Mouse (Mus musculus) lung, postnatal 0 days (tissue): ENCODE data around the gene Gm21497.
"Not testable (repeated sequence)": the region's sequence is repeated elsewhere in the genome, so short reads cannot be mapped to it uniquely, and the experiment has no call there.

Experiments
- CTCF ChIP-seq: IDR thresholded peaks from 2 replicates; pipeline ENCODE4 v1.5.1; 2016; ENCODE audit warnings: antibody characterized with exemption, mild to moderate bottlenecking
- EP300 ChIP-seq: IDR thresholded peaks from 2 replicates; pipeline ENCODE4 v1.6.1; 2016; ENCODE audit warnings: antibody characterized with exemption, mild to moderate bottlenecking, control low read depth

DNA sequence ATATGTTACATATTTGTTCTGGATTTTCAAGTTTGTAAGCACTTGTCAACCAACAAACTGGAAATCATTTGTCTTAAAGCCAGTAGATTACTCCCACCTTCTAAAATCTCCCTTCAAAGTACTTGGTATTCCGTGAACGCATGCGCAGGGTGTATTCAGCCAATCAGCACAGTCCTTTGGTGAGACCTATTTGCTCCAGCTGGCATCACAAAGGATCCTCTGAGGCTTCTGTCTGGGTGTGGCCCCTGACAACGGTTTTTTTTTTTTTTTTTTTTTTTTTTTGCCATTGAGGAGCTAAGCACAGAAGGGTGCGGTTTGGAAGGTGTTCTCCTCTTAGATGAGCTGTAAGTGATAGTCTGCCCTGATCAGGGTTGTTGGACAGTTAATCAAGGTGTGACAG lies at the start of gene Gm21497:
- TF ChIP-seq CTCF, EP300: not testable (repeated sequence)
